Mouse (Mus musculus): Measurements from ENCODE around the gene Acad11. TPM values are rescaled to one million over a fixed set of nuclear protein-coding genes. Genes with fewer than 3 reads are reported as not detected.

Acad11 gene
- total RNA-seq (2014; rRNA removed; ENCODE audit: low replicate concordance) = 36.7 and 58.5 TPM in 2 replicates
- polyA plus RNA-seq (2015; fragmentation: Nextera tagmentation; extraction: Ambion mirVana) = 17.4 and 18.6 TPM in 2 replicates

DNA sequence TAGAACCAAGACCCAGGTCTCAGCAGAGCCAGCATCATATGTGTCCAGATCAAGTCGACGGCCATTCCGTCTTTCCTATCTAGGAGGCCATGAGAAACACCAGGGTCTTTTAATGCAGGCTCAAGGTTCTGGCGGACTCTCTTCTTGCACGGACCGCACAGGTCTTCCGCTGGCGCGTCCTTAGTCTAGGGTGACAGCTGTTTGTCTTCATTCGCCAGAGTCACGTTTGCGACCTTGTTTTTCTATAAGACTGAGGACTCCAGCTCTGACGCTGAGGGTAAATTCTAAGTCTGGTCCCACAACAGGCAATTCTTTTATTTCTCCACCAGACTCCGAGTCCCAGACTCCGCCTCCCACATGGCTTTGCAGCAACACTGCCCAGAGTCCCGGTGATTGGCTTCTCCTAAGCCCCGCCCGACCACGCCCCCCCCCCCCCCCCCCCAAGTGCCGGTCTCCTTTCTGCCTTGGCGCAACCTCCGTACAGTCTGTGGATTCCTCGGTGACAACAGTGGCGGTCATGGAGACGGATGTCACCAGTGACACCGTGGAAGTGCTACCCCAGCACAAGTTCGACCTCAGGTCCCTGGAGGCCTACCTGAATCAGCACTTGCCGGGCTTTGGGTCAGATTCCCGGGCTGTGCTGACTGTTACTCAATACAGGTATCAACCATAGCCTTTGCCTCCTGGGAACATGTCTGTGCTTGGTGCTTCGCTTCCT, at the start of gene Acad11:
Gene Acad11 (plus strand): TSS at position 134 of the 718 bp plus-strand sequence.
- H3K9me3 ChIP-seq (replicated peaks; ENCODE audit: control insufficient read depth, low read length) = no peaks in the 10 kb centered on the region
- under 1% methylated on average over 27 of the region's 30 CpGs for WGBS

DNA sequence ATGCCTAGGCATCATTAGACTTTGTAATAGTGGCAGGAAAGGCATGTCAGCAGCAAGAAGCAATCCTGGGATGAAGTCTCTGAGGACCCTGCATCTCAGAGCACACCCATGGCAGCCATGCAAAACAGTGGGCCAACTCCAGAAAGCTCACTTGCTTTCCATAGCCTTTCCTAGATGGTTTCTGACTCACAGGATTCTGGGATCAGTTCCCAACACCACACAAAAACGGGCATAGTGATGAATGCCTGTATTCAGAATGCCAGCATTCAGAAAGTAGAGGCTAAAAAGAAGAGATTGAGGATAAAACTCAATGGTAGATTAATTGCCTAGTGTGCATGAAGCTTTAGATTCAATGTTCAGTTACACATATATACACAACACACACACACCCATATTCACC, 48.7 kb upstream of the Acad11 start:
- no peak overlapping the region for H3K9ac ChIP-seq (replicated peaks; ENCODE audit: low read depth, low read length)
- no peaks in the 10 kb centered on the region for H3K27me3 ChIP-seq (ENCODE audit: control insufficient read depth, insufficient read depth, low read length)
- no peaks in the 10 kb centered on the region for H3K9me3 ChIP-seq (replicated peaks; ENCODE audit: control insufficient read depth, low read length)
- TF ChIP-seq EP300 (IDR thresholded peaks at IDR 0.05; ENCODE audit: low read depth) = no peak
- no peak for TF ChIP-seq CTCF (IDR thresholded peaks at IDR 0.05; ENCODE audit: low read depth)
- no peaks in the 10 kb centered on the region for H3K4me1 ChIP-seq (ENCODE audit: control insufficient read depth, insufficient read depth)
- DNase-seq (ENCODE audit: low spot score) (no peak), ATAC-seq (ENCODE audit: insufficient read depth, low read depth) (no peak)
- no peak overlapping the region for H3K27ac ChIP-seq (ENCODE audit: low read depth)
- peaks cover 49% of the 10 kb centered on the region for H3K36me3 ChIP-seq (replicated peaks; ENCODE audit: control insufficient read depth, insufficient read depth, low read length)
- no peak overlapping the region for H3K4me2 ChIP-seq (ENCODE audit: low read depth, low read length)
- 58% methylated on average over 1 of the region's 1 CpGs for WGBS
- no peak overlapping the region for H3K4me3 ChIP-seq (ENCODE audit: low read depth, low read length)

More for the DNA sequence above, at the start of gene Acad11:
- Histone ChIP-seq H3K4me2 (ENCODE audit: low read depth, low read length) (peak within 1 kb of the TSS; percentile 77), H3K9ac (replicated peaks; ENCODE audit: low read depth, low read length) (peak within 1 kb of the TSS; percentile 84), H3K27me3 (ENCODE audit: control insufficient read depth, insufficient read depth, low read length) (no peaks in the 10 kb centered on the region), H3K27ac (ENCODE audit: low read depth) (peak within 1 kb of the TSS; percentile 71), H3K4me1 (ENCODE audit: control insufficient read depth, insufficient read depth) (peaks cover 13% of the 10 kb centered on the region), H3K36me3 (replicated peaks; ENCODE audit: control insufficient read depth, insufficient read depth, low read length) (peaks cover 22% of the 10 kb centered on the region), H3K4me3 (ENCODE audit: low read depth, low read length) (peak within 1 kb of the TSS; percentile 97)
- ATAC-seq (ENCODE audit: insufficient read depth, low read depth) (peak; percentile 97), DNase-seq (ENCODE audit: low spot score) (peak; percentile 86)
- TF ChIP-seq EP300 (IDR thresholded peaks at IDR 0.05; ENCODE audit: low read depth) = no peak
- TF ChIP-seq CTCF (IDR thresholded peaks at IDR 0.05; ENCODE audit: low read depth) = no peak

DNA sequence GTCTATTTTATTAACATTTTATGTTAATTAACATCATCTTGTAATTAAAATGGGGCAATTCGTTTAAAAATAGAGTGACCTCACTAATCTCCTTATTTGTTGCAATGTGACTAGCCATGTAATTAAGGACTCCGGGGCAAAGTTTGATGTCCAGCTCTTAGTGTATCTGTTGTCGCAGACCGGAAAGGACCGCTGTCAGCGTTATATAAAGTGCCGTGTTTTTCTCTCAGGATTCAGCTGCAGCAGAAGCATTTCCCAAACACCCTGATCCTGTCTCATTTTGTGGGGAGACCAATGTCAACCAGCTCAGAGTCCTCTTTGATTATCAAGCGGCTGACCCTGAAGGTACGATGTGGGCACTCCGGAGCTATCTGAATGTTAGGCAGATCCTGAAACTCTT, 42.2 kb upstream of the Acad11 start:
- H3K4me2 ChIP-seq (ENCODE audit: low read depth, low read length) = no peak overlapping the region
- H3K9ac ChIP-seq (replicated peaks; ENCODE audit: low read depth, low read length) = no peak overlapping the region
- no peak overlapping the region for H3K27ac ChIP-seq (ENCODE audit: low read depth)
- DNase-seq (ENCODE audit: low spot score) (no peak), ATAC-seq (ENCODE audit: insufficient read depth, low read depth) (no peak)
- H3K4me1 ChIP-seq (ENCODE audit: control insufficient read depth, insufficient read depth) = no peaks in the 10 kb centered on the region
- H3K27me3 ChIP-seq (ENCODE audit: control insufficient read depth, insufficient read depth, low read length) = no peaks in the 10 kb centered on the region
- peaks cover 69% of the 10 kb centered on the region for H3K36me3 ChIP-seq (replicated peaks; ENCODE audit: control insufficient read depth, insufficient read depth, low read length)
- no peak overlapping the region for H3K4me3 ChIP-seq (ENCODE audit: low read depth, low read length)
- H3K9me3 ChIP-seq (replicated peaks; ENCODE audit: control insufficient read depth, low read length) = no peaks in the 10 kb centered on the region
- 93% methylated on average over 10 of the region's 10 CpGs for WGBS
- no peak for TF ChIP-seq EP300 (IDR thresholded peaks at IDR 0.05; ENCODE audit: low read depth)
- TF ChIP-seq CTCF (IDR thresholded peaks at IDR 0.05; ENCODE audit: low read depth) = no peak

DNA sequence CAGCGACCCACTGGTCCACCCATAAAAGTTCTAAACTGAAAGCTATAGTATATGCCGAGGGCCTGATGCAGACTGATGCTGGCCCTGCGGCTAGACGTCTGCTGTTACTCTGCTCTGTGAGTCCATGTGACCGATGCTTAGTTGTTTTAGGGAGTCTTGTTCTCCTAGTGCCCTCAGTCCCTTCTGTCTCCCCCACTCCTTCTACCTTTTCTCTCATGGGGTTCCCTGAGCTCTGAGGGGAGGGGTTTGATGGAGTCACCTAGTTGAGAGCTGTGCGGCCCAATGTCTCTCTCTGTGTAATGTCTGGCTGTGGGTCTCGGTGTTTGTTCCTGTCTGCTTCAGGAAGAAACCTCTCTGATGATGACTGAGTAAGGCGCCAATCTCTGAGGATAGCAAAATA, 36.0 kb upstream of the Acad11 start:
- no peaks in the 10 kb centered on the region for H3K27me3 ChIP-seq (ENCODE audit: control insufficient read depth, insufficient read depth, low read length)
- ATAC-seq (ENCODE audit: insufficient read depth, low read depth) = no peak
- DNase-seq (ENCODE audit: low spot score) = no peak
- whole genome bisulfite sequencing = 93% methylated on average over 8 of the region's 8 CpGs
- H3K9me3 ChIP-seq (replicated peaks; ENCODE audit: control insufficient read depth, low read length) = no peaks in the 10 kb centered on the region
- H3K4me2 ChIP-seq (ENCODE audit: low read depth, low read length) = no peak overlapping the region
- no peaks in the 10 kb centered on the region for H3K4me1 ChIP-seq (ENCODE audit: control insufficient read depth, insufficient read depth)
- peaks cover 55% of the 10 kb centered on the region for H3K36me3 ChIP-seq (replicated peaks; ENCODE audit: control insufficient read depth, insufficient read depth, low read length)
- H3K9ac ChIP-seq (replicated peaks; ENCODE audit: low read depth, low read length) = no peak overlapping the region
- no peak overlapping the region for H3K27ac ChIP-seq (ENCODE audit: low read depth)
- no peak overlapping the region for H3K4me3 ChIP-seq (ENCODE audit: low read depth, low read length)
- TF ChIP-seq CTCF (IDR thresholded peaks at IDR 0.05; ENCODE audit: low read depth) = no peak
- no peak for TF ChIP-seq EP300 (IDR thresholded peaks at IDR 0.05; ENCODE audit: low read depth)

DNA sequence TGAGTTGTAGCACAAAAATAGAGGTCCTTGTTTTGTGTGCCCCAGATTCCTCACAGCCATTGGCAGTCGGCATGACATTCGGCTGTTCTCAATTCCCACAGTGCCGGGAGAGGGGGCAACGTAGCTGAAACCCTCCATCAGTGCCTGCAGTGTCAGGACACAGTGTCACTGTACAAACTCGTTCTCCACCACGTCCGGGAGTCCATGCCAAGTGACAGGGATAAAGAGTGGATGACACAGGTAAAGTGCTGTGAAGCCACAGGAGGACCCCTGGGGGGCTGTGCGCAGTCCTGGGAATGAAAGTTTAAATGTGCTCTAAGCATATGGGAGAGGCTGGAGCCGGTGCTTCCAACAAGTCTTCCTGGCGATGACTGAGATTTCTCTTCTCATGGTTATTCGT, 33.3 kb upstream of the Acad11 start:
- no peak for TF ChIP-seq EP300 (IDR thresholded peaks at IDR 0.05; ENCODE audit: low read depth)
- no peak for TF ChIP-seq CTCF (IDR thresholded peaks at IDR 0.05; ENCODE audit: low read depth)

More for the DNA sequence above, 33.3 kb upstream of the Acad11 start:
- DNase-seq (ENCODE audit: low spot score) = no peak
- H3K36me3 ChIP-seq (replicated peaks; ENCODE audit: control insufficient read depth, insufficient read depth, low read length) = peaks cover 41% of the 10 kb centered on the region
- H3K4me1 ChIP-seq (ENCODE audit: control insufficient read depth, insufficient read depth) = no peaks in the 10 kb centered on the region
- 90% methylated on average over 11 of the region's 11 CpGs for WGBS
- H3K9ac ChIP-seq (replicated peaks; ENCODE audit: low read depth, low read length) = no peak overlapping the region
- H3K27me3 ChIP-seq (ENCODE audit: control insufficient read depth, insufficient read depth, low read length) = no peaks in the 10 kb centered on the region
- H3K4me2 ChIP-seq (ENCODE audit: low read depth, low read length) = no peak overlapping the region
- ATAC-seq (ENCODE audit: insufficient read depth, low read depth) = no peak
- H3K27ac ChIP-seq (ENCODE audit: low read depth) = no peak overlapping the region
- H3K4me3 ChIP-seq (ENCODE audit: low read depth, low read length) = no peak overlapping the region
- H3K9me3 ChIP-seq (replicated peaks; ENCODE audit: control insufficient read depth, low read length) = no peaks in the 10 kb centered on the region
